Mouse (Mus musculus): ENCODE measurements around the gene Uba2. TPM values are rescaled to one million over a fixed set of nuclear protein-coding genes. Genes with fewer than 3 reads are reported as not detected.

Gene Uba2
- polyA plus RNA-seq, 1 experiment from 2014 or later: 226 TPM

DNA sequence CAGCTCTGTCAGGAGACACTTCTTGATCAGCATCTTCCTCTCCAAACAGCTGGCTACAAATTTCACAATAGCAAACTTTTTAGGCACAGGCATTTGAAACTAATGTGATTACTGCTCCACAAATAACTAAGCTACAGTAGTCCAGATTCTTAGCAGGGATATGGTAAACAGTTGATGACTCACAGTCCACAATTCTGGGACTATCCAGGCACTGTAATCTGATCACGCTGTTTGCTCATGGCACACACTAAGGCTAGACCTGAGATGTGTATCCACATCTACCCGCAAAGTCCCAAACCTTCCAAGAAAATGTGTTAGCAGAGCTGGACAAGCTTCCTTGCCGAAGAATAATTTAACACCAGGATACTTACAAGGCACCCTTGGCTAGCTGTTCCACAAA is 11.4 kb downstream of the Uba2 start:
- H3K4me3 ChIP-seq (ENCODE audit: low read depth, low read length): no peak overlapping the region
- no peak for ATAC-seq (replicated peaks; ENCODE audit: low FRiP score)
- no peak overlapping the region for H3K4me2 ChIP-seq
- no peak overlapping the region for H3K9ac ChIP-seq (ENCODE audit: low read depth, low read length)
- H3K27ac ChIP-seq (ENCODE audit: low read depth, low read length): no peak overlapping the region
- 96% methylated on average over 3 of the region's 3 CpGs for WGBS
- DNase-seq (ENCODE audit: low spot score): no peak
- no peaks in the 10 kb centered on the region for H3K27me3 ChIP-seq (replicated peaks; ENCODE audit: control insufficient read depth, insufficient read depth, low read length)
- H3K36me3 ChIP-seq (ENCODE audit: control insufficient read depth, insufficient read depth, low read length): peaks cover 80% of the 10 kb centered on the region
- H3K9me3 ChIP-seq (ENCODE audit: control insufficient read depth, low read length): no peaks in the 10 kb centered on the region
- H3K4me1 ChIP-seq (replicated peaks; ENCODE audit: control insufficient read depth, insufficient read depth, low read length): no peaks in the 10 kb centered on the region

GRCm38 (mm10) chr7:34147193-34147592 is 22.2 kb downstream of the Uba2 start:
- no peak for DNase-seq (ENCODE audit: low spot score)

GRCm38 (mm10) chr7:34141123-34141522 is 28.3 kb downstream of the Uba2 start:
- Histone ChIP-seq H3K36me3 (ENCODE audit: control insufficient read depth, insufficient read depth, low read length) (peaks cover 52% of the 10 kb centered on the region), H3K9me3 (ENCODE audit: control insufficient read depth, low read length) (no peaks in the 10 kb centered on the region), H3K27me3 (replicated peaks; ENCODE audit: control insufficient read depth, insufficient read depth, low read length) (no peaks in the 10 kb centered on the region), H3K27ac (ENCODE audit: low read depth, low read length) (no peak overlapping the region), H3K4me2 (no peak overlapping the region), H3K4me3 (ENCODE audit: low read depth, low read length) (no peak overlapping the region), H3K4me1 (replicated peaks; ENCODE audit: control insufficient read depth, insufficient read depth, low read length) (no peaks in the 10 kb centered on the region), H3K9ac (ENCODE audit: low read depth, low read length) (no peak overlapping the region)
- ATAC-seq (replicated peaks; ENCODE audit: low FRiP score) (no peak), DNase-seq (ENCODE audit: low spot score) (no peak)
- WGBS: 89% methylated on average over 13 of the region's 13 CpGs

More at GRCm38 (mm10) chr7:34147193-34147592, 22.2 kb downstream of the Uba2 start:
- 0 out of 2 replicates have a peak, but pooled peaks cover 2% of the 10 kb centered on the region for H3K9me3 ChIP-seq (ENCODE audit: control insufficient read depth, low read length)
- H3K27ac ChIP-seq (ENCODE audit: low read depth, low read length): no peak overlapping the region
- H3K4me1 ChIP-seq (replicated peaks; ENCODE audit: control insufficient read depth, insufficient read depth, low read length): peaks cover 3% of the 10 kb centered on the region; the same call in 1 of the 2 replicates
- H3K9ac ChIP-seq (ENCODE audit: low read depth, low read length): no peak overlapping the region
- no peaks in the 10 kb centered on the region for H3K27me3 ChIP-seq (replicated peaks; ENCODE audit: control insufficient read depth, insufficient read depth, low read length)
- 42% methylated on average over 4 of the region's 4 CpGs for WGBS
- peaks cover 83% of the 10 kb centered on the region for H3K36me3 ChIP-seq (ENCODE audit: control insufficient read depth, insufficient read depth, low read length)
- peak; percentile 89 for ATAC-seq (replicated peaks; ENCODE audit: low FRiP score)
- H3K4me2 ChIP-seq: peak overlapping the region; percentile 18; the same call in 1 of the 2 replicates
- H3K4me3 ChIP-seq (ENCODE audit: low read depth, low read length): no peak overlapping the region

DNA sequence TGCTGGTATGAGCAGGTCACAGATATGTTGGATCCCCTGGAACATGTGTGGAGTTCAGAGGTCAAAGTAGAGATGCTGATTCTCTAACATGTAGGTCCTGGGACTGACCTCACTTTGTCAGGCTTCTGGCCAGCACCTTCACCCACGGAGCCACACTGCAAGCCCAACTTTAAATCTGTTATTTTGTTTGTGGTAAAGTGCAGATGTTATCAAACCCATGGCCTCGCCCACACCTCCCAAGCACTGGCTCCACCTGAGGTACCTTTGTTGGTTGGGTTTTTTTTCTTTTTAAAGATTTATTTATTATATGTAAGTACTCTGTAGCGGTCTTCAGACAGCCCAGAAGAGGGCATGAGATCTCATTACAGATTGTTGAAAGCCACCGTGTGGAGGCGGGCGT is 29.9 kb downstream of the Uba2 start:
- Histone ChIP-seq H3K4me3 (ENCODE audit: low read depth, low read length) (no peak overlapping the region), H3K27ac (ENCODE audit: low read depth, low read length) (no peak overlapping the region), H3K36me3 (ENCODE audit: control insufficient read depth, insufficient read depth, low read length) (peaks cover 41% of the 10 kb centered on the region), H3K4me2 (no peak overlapping the region), H3K27me3 (replicated peaks; ENCODE audit: control insufficient read depth, insufficient read depth, low read length) (peaks cover under 1% of the 10 kb centered on the region; the same call in 1 of the 2 replicates), H3K9me3 (ENCODE audit: control insufficient read depth, low read length) (no peaks in the 10 kb centered on the region), H3K9ac (ENCODE audit: low read depth, low read length) (no peak overlapping the region), H3K4me1 (replicated peaks; ENCODE audit: control insufficient read depth, insufficient read depth, low read length) (no peaks in the 10 kb centered on the region)
- ATAC-seq (replicated peaks; ENCODE audit: low FRiP score) (peak; percentile 40; the same call in 1 of the 2 replicates), DNase-seq (ENCODE audit: low spot score) (no peak)
- 75% methylated on average over 6 of the region's 6 CpGs for WGBS

GRCm38 (mm10) chr7:34134336-34134735 is 35.1 kb downstream of the Uba2 start:
- no peak for ATAC-seq (replicated peaks; ENCODE audit: low FRiP score)
- Histone ChIP-seq H3K4me1 (replicated peaks; ENCODE audit: control insufficient read depth, insufficient read depth, low read length) (no peaks in the 10 kb centered on the region), H3K36me3 (ENCODE audit: control insufficient read depth, insufficient read depth, low read length) (no peaks in the 10 kb centered on the region), H3K27ac (ENCODE audit: low read depth, low read length) (no peak overlapping the region), H3K4me2 (no peak overlapping the region), H3K9ac (ENCODE audit: low read depth, low read length) (no peak overlapping the region), H3K9me3 (ENCODE audit: control insufficient read depth, low read length) (no peaks in the 10 kb centered on the region), H3K4me3 (ENCODE audit: low read depth, low read length) (no peak overlapping the region), H3K27me3 (replicated peaks; ENCODE audit: control insufficient read depth, insufficient read depth, low read length) (peaks cover 34% of the 10 kb centered on the region)
- DNase-seq (ENCODE audit: low spot score): no peak
- 87% methylated on average over 2 of the region's 2 CpGs for WGBS

GRCm38 (mm10) chr7:34133117-34133762 is 36.2 kb downstream of the Uba2 start, which contains the start of gene Wtip:
Gene Wtip, minus strand, starts transcription at chr7:34133268.
- Histone ChIP-seq H3K4me2 (peak within 1 kb of the TSS; percentile 55), H3K4me1 (replicated peaks; ENCODE audit: control insufficient read depth, insufficient read depth, low read length) (no peaks in the 10 kb centered on the region), H3K27me3 (replicated peaks; ENCODE audit: control insufficient read depth, insufficient read depth, low read length) (peaks cover 34% of the 10 kb centered on the region), H3K27ac (ENCODE audit: low read depth, low read length) (peak within 1 kb of the TSS; percentile 62; the same call in 1 of the 2 replicates), H3K9ac (ENCODE audit: low read depth, low read length) (peak within 1 kb of the TSS; percentile 67), H3K9me3 (ENCODE audit: control insufficient read depth, low read length) (no peaks in the 10 kb centered on the region), H3K4me3 (ENCODE audit: low read depth, low read length) (peak within 1 kb of the TSS; percentile 69), H3K36me3 (ENCODE audit: control insufficient read depth, insufficient read depth, low read length) (no peaks in the 10 kb centered on the region)
- 3% methylated on average over 37 of the region's 65 CpGs for WGBS
- peak; percentile 75 for ATAC-seq (replicated peaks; ENCODE audit: low FRiP score)
- peak; percentile 69 for DNase-seq (ENCODE audit: low spot score)

DNA sequence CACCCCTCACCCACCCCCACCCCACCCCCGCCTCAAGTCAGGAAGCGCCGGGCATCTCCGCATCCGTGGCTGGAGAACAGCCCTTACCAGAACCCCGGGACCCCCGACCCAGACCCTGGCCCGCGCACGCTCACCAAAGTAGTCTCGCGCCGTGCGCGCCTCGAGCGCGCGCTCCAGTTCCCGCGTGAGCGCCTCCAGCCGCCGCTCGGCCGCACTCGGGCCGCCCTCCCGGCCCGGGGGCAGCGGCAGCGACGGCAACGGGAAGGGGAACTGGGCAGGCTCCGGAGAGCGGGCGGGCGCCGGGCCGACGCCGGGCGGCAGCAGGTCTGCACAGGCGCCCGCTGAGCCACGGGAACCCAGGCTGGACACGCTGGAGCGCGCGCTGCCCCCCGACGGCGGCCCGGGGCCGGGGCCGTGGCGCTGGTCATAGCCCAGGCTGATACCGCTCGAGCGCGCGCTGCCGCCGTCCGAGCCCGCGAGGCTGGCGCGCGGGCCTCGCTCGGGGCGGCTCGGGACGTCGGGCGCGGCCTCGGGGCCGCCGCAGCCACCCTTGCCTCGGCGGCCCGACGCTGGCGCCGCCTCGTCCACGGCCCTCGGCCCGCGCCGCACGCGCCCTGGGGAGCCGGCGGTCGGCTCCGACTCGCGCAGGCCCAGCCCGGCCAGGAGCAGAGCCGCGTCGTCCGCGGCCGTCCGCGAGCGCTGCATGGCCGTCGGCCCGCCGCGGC is 36.9 kb downstream of the Uba2 start:
- ATAC-seq (replicated peaks; ENCODE audit: low FRiP score) (peak; percentile 51), DNase-seq (ENCODE audit: low spot score) (peak; percentile 36)
- 1% methylated on average over 70 of the region's 116 CpGs for WGBS
- H3K4me2 ChIP-seq: peak overlapping the region; percentile 55
- no peaks in the 10 kb centered on the region for H3K36me3 ChIP-seq (ENCODE audit: control insufficient read depth, insufficient read depth, low read length)
- peaks cover 34% of the 10 kb centered on the region for H3K27me3 ChIP-seq (replicated peaks; ENCODE audit: control insufficient read depth, insufficient read depth, low read length)
- no peaks in the 10 kb centered on the region; the same call in 1 of the 2 replicates for H3K9me3 ChIP-seq (ENCODE audit: control insufficient read depth, low read length)
- peak overlapping the region; percentile 69 for H3K4me3 ChIP-seq (ENCODE audit: low read depth, low read length)
- no peaks in the 10 kb centered on the region for H3K4me1 ChIP-seq (replicated peaks; ENCODE audit: control insufficient read depth, insufficient read depth, low read length)
- H3K9ac ChIP-seq (ENCODE audit: low read depth, low read length): peak overlapping the region; percentile 67
- peak overlapping the region; percentile 62; the same call in 1 of the 2 replicates for H3K27ac ChIP-seq (ENCODE audit: low read depth, low read length)

DNA sequence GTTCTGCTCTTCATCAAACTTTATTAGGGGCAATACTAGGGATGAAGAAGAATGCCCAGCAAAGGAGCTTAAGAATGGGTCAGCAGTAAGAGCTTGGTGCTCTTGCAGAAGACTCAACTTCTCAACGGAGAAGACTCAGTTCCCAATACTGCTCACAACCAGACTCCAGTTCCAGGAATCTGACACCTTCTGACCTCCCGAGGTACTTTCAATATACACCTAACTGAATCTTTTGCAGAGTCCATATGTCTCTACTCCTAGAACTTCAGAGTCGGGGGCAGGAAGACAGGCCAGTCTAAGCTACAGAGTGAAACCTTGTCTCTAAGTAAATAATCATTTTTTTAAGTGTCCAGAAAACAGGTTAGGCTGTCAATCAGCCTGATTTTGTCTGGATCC is 37.4 kb downstream of the Uba2 start:
- 9% methylated on average over 3 of the region's 3 CpGs for WGBS
- ATAC-seq (replicated peaks; ENCODE audit: low FRiP score) (0 out of 2 replicates have a peak, but pooled peaks have one; percentile 6), DNase-seq (ENCODE audit: low spot score) (no peak)
- Histone ChIP-seq H3K27me3 (replicated peaks; ENCODE audit: control insufficient read depth, insufficient read depth, low read length) (peaks cover 34% of the 10 kb centered on the region), H3K36me3 (ENCODE audit: control insufficient read depth, insufficient read depth, low read length) (no peaks in the 10 kb centered on the region), H3K4me3 (ENCODE audit: low read depth, low read length) (peak overlapping the region; percentile 69), H3K9ac (ENCODE audit: low read depth, low read length) (0 out of 2 replicates have a peak overlapping the region, but pooled peaks have one; percentile 27), H3K27ac (ENCODE audit: low read depth, low read length) (no peak overlapping the region), H3K4me2 (peak overlapping the region; percentile 55), H3K4me1 (replicated peaks; ENCODE audit: control insufficient read depth, insufficient read depth, low read length) (no peaks in the 10 kb centered on the region), H3K9me3 (ENCODE audit: control insufficient read depth, low read length) (no peaks in the 10 kb centered on the region; the same call in 1 of the 2 replicates)

All from liver, embryonic 11.5 days (tissue).